Mouse (Mus musculus): ENCODE measurements at regions not wholly inside any gene's neighbourhood (a gene's known extent, or its start where the extent isn't known, plus 50 kb on each side); places are given as distances from the start of the nearest gene placed in this dataset.

- TF ChIP-seq CTCF (IDR thresholded peaks at IDR 0.05; ENCODE audit: control insufficient read depth, insufficient read depth, low read length) (no peak), POLR2A (IDR thresholded peaks at IDR 0.05; ENCODE audit: borderline replicate concordance, control insufficient read depth, low read depth, low read length) (no peak)
These were observed 138.2 kb upstream of the Cited2 start for GRCm38 (mm10) chr10:17584842-17585241.

Measured in bone marrow, adult 2 months (tissue).